Mouse (Mus musculus) testis, postnatal 10 days (tissue): ENCODE measurements around the gene Adh1.

Source experiments
- DNase-seq: peaks from one replicate; pipeline ENCODE4 v3.0.0; 2021; ENCODE audit warnings: low spot score

Gene Adh1

DNA sequence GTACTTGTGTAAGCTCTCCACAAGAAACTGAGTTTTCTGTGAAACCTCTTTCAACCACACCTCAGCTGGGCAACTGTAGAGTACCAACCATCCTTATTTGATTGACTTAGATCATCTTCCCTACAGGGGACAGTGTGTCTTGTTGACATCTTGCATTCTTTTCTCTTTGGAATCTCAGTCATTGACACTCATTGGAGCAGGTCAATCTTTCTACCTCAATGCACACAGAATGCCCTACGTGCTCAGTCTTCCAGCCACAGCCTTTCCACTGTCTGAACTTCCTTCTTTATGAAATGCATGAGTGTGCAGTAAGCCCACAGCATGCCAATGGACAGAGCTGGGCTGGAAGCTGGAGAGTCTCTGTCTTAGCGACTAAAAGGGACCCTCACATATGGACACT is 29.9 kb downstream of the Adh1 start:
- no peak for DNase-seq

DNA sequence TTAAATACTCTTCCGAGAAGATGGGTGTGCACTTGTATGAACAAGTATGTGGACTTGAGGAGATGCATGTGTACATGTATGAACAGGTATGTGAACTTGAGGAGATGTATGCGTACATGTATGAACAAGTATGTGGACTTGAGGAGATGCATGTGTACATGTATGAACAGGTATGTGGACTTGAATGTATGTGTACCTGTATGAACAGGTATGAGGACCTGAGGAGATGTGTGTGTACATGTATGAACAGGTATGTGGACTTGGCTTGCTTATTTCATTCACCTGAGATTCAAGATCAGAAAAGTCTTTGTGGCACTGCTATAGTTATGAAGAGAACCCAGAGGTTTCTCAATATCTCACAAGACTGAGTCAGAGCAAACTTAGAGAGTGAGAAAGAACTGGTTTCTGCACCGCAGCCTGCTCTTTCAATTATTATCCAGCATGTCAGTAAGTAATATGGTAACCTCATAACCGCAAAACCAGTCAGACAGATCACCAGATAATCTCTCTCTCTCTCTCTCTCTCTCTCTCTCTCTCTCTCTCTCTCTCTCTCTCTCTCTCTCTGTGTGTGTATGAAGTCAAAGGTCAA is 30.8 kb downstream of the Adh1 start:
- DNase-seq, result no peak

DNA sequence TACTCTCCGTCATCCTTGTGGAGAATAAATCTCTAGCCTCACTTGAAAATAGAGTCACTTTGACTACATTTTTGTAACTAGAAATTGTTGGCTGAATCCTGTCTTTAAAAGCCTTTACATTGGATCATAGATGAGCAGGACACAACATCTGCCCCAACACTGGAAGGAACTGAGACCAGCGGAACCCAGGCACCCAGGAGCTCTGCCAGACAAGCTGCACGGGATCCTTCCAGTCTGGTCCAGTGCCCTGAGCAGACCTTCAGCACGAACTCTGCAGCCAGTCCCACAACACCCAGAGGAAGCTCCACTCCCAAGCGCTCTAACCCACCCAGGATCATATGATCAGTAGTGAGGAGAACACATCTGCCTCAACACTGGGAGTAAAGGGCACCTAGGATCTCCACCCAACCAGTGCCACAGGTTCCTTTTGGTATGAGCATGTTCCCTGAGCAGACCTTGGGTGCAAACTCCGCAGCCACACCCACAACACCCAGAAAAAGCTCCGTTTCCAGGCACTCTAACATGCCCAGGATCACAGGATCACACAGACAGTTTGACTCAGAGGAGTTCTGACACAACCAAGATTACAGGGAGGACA is 32.6 kb downstream of the Adh1 start:
- DNase-seq, result no peak

- DNase-seq, result no peak
These were observed 39.3 kb downstream of the Adh1 start for GRCm38 (mm10) chr3:138300130-138300529.

- no peak for DNase-seq
These were observed 41.9 kb downstream of the Adh1 start for GRCm38 (mm10) chr3:138302676-138303075.

- no peak for DNase-seq
These were observed 43.1 kb downstream of the Adh1 start for GRCm38 (mm10) chr3:138303771-138304488.

DNA sequence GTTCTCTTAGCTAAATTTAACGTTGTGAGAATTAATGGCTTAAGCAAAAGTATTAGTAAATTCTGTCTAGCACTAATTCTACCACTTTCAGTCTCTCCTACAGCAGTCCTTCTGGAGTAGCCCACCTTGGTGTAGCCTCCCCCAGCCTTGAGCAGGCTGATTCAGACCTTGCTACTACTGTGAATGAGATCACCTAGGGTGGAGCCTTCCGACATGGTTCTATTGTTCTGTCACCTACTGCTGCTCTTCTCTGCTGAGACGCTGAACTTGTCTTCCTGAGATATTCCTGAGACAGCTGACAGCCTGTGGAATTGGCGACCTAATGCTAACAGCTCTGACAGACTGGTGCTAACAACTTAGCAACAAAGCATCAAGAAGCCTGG is 43.7 kb downstream of the Adh1 start:
- no peak for DNase-seq

- DNase-seq, result no peak
These were observed 44.9 kb downstream of the Adh1 start for GRCm38 (mm10) chr3:138305486-138306289.

- DNase-seq, result no peak
These were observed 45.5 kb downstream of the Adh1 start for GRCm38 (mm10) chr3:138306290-138306683.

DNA sequence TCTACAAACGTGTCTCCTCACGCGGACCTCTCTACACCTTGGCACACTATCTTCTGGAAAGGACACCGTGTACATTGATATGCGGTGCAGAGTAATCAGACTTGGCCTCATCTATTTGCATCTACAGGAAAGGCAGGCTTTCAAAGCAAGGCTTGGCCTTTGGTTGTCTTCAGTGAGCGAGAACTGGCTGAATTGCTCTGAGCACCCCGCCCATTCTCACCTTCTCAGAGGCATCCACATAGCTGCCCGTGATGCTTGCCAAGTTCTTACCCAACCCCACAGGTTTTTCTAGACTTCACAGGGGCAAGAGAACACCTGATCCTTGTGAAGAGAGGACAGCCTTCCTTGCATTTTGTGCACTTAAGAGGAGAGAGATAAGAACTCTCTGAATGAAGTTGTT is 49.1 kb downstream of the Adh1 start:
- DNase-seq, result no peak

GRCm38 (mm10) chr3:138311015-138311414 is 50.2 kb downstream of the Adh1 start:
- DNase-seq, result no peak

GRCm38 (mm10) chr3:138312965-138313364 is 52.2 kb downstream of the Adh1 start, which contains the start of gene Adh6a:
TSS of gene Adh6a (plus strand) at chr3:138313286.
- no peak for DNase-seq

DNA sequence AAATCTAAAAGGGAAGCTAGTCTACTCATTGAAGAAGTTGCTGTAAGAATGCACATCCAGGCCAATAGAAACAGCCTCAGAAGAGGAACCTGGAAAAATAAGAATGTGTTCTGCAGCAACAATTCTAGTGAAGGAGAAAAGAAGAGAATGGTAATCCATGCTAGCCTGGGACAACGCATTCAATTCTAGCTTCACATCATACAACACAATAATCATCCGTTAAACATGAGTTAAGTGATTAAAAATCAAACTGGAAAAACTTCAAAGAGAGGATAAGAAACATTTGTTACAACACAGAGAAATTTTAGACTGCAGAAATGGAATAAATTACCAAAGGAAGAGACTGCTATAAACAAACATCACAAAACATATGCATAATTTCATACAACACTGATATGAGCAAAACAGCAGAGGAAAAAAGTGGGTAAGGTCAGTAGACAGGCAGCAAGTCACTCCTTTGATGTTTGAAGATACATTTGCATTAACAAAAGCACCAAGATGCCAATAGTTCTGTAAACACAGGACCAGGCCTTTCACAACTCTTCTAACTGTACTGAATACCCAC is 56.2 kb downstream of the Adh1 start:
- DNase-seq, result no peak

DNA sequence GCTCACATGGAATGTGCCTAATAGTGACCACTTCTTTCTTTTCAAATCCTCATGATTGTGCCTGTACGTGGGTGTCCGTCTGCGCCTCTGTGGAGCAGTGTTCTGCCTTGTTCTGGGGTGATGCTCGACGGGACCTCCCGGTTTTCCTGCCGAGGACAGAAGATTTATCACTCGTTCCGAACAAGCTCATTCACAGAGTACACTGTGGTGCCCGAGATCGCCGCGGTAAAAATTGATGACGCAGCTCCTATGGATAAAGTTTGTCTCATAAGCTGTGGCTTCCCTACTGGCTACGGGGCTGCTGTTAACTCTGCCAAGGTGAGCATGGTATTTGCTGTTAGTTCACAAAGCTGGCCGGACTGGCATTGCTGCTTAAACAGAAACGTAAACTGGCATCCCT is 64.2 kb downstream of the Adh1 start:
- DNase-seq, result no peak

DNA sequence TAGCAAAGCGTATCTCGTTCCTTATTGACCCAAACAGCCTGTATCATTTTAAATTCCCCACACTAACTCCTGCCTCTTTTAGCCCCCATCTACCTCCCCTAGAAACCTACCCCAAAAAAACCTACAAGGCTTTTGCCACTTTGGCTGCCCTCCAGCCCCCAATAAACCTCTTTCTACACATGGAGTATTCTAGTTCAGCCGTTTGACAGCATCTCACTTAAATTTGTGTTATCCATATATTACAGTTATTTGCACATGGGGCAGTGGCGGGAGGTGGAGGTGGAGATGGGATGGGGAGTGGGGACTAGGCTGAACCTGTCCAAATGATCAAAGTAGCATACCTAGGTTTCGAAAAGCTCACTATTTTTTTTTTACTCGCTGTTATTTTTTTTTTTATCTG is 64.7 kb downstream of the Adh1 start:
- DNase-seq, result no peak

DNA sequence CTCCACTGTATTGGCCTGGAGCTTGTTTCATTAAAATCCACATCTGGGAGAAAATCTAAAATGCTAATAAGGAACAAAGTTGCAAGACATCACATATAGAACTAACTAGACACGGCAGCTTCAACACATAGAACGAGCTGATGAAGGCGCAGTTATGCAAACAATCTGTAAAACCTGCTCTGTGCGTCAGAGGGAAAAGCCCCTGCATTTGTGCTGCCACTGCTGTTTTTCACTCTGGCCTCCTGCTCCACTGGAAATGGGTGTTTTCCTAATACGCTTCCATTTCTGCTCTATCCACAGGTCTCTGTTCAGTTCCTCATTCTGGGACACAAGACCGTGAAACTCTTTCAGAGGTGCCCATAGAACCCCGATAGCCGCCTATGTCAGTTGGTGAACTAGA is 73.1 kb downstream of the Adh1 start:
- DNase-seq, result no peak

DNA sequence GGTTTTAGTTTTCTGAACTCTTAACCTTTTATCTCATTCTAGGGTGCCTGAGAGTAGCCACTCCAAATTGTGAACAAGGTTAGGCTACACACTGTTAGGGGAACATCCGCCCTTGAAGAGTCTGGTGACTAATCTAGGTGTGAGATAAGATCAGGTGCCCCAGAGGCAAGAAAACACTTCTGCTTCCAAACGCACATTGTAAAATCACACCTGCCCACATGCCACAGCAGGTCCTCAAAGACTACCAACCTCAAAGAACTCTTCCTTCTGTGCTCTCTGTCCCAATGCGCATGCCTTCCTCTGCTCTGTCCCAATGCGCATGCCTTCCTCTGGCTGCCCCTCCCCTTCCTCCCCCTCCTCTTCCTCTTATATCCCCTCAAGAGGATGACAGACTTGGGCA is 73.5 kb downstream of the Adh1 start:
- DNase-seq, result no peak

GRCm38 (mm10) chr3:138335566-138335965 is 74.8 kb downstream of the Adh1 start:
- no peak for DNase-seq

DNA sequence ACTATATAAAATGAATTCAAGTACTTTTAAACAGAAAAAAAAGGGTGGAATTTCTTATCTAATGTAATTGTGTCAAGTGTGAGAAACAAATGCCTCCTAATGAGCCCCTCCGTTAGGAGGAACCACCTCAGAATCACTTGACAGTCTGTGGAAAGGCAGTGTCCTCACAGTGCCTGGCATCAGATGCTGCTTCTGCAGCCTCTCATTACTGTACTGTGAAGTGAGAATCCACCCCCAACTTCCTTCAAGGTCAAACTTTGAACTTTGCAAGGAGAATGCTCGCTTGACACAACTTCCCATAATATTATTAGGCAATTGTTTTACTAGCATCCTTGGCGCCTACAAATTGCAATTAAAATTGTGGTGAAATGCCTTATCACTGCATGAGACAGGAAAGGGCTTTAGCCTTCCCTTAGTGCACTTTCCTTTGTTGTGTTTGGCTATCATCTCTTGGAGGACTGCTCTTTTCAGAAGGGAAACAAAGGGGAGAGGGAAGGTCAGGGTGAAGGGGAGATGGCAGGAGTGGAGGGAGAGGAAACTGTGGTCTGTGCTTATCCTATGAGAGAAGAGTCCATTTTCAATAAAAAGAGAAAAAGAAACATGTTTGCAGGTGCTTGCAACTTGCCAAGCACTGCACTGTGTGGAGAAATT is 75.4 kb downstream of the Adh1 start:
- no peak for DNase-seq
